Mouse (Mus musculus): Measurements from ENCODE around the gene Rtl9. TPM values are rescaled to one million over a fixed set of nuclear protein-coding genes. Genes with fewer than 3 reads are reported as not detected.

Rtl9 gene
- polyA plus RNA-seq (2014; fragmentation: Illumina TruSeq; extraction: RNeasy Lipid Tissue Mini Kit (QIAGEN cat#74804); ENCODE audit: low read depth, low replicate concordance): not detected

DNA sequence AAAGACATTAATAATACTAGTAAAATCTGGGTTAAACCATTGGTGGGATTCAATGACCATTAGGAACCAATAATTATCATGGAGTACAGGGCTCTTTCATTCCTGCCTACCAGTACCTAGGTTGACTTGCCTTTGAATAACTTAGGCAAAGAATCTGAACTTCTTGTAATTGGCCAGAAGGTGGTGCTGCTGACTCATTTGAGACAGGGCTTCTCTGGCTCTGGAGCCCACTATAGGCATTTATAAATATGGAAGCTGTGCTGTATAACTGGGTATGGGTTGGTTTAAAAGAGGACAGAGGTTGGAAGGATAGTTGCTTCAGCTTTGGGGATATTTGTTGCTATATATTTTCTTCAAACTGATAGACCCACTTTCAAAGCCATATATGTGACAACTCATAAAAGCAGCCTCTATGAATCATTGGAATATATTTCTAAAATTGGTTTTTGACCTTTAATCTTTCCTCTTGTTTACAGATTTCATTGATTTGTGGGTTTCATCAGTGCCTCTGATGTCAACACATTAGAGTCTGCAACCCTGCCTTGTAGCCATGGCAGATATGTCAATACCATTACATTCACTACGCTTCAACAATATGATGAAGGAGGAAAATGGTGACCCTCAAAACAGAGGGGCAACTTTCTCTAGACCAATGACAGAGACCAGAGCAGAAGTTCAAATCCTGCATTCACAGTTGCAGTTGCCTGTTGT lies at the start of gene Rtl9:
Rtl9 (plus strand) TSS at position 551 of the 711 bp plus-strand sequence.

Other genes starting within 250 kb of the Rtl9 start
- 2.9 TPM for gene Ammecr1, start 132.9 kb upstream of the Rtl9 start, polyA plus RNA-seq (2014; fragmentation: Illumina TruSeq; extraction: RNeasy Lipid Tissue Mini Kit (QIAGEN cat#74804); ENCODE audit: low read depth, low replicate concordance)

All from liver, adult 10 weeks (tissue).